Mouse (Mus musculus) megakaryocyte, adult 5-6 weeks (primary cell): ENCODE results near the gene Slc35c2. TPM values are rescaled to one million over a fixed set of nuclear protein-coding genes. Genes with fewer than 3 reads are reported as not detected.

Source experiments
- ATAC-seq: 2 replicates; pipeline ENCODE4 v1.8.0; 2016; ENCODE audit warnings: mild to moderate bottlenecking, inconsistent platforms; ENCODE audit not compliant: poor library complexity, severe bottlenecking
- total RNA-seq, 2 experiments: library from RNA; stranded (forward) in 1 of 2; stranded (reverse) in 1 of 2; fragments of 153-499, 151-499 nt in 1 of 2; fragments of 221-1000, 200-1000 nt in 1 of 2; gene quantifications; 2 replicates each; pipeline versions ENCODE4 v1.2.3 to v1.2.4; 2015 to 2017

Slc35c2 gene
- total RNA-seq, 2 experiments from 2014 or later = 52.8 to 57.2 TPM

DNA sequence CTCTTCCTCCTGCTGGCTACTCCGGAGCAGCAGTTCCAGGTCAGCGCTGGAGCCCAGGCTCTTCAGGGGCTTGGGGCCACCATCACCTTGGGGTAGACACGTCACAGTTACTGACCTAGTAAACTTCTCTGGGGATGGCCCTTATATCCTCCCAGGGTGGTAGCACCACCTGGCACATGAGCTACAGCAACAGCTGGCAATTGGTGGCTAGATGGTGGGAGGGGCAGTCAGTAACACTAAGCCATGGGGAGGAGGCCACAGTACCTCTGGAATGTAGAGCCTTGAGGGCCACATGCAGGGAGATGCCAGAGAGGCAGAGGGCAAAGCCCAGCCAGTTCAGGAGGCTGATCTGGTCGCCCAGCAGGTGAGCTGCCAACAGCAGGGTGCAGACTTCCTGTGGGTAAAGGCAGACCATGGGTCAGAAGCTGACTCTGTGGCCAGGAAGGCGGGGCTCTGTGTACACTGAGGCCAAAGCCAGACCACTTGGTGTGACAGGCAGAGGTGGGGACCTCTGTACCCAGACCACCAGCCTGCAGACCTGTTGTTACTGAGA is 10.4 kb downstream of the Slc35c2 start:
- no peak for ATAC-seq

- ATAC-seq = peak; percentile 85
Observed at GRCm38 (mm10) chr2:165275824-165276223, 11.8 kb downstream of the Slc35c2 start.

GRCm38 (mm10) chr2:165275124-165275640 is 12.5 kb downstream of the Slc35c2 start:
- ATAC-seq = no peak

DNA sequence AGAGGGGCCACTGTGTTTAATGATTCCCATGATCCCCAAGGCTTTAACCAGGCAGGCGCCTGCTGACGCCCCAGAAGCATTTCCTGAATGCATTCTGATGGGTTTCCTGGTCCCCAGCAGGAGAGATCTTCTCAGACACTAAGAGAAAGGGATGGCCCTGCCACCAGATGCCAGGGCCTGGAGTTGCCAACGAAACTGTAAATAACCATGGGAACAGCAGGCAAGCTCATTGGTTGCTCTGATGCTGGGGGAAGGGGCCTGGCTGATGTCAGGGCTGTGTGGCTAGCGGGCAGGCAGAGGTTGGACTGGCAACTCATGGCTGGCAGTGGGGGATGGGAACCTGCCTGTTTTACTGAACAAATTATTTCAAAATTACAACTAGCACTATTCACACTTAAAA is 14.1 kb downstream of the Slc35c2 start:
- no peak for ATAC-seq

GRCm38 (mm10) chr2:165271326-165271725 is 16.3 kb downstream of the Slc35c2 start:
- no peak for ATAC-seq

DNA sequence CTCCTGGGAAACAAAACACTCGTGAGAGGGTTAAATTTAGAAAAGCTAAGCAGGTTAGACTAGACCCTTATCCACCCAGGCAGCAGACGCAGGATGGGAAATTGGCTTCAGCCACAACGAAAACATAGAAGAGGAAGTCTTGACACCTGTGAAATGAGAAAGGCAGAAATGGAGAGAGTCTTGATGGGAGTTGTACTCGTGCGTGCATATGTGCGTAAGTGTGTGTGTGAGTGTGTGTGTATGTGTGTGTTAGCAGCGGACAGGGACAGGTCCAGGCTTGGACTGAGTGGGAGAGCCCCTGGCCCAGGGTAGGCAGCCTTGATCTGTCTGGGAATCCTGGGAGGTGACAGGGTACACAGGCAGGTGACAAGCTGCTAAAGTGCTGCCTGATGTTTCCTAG is 16.8 kb downstream of the Slc35c2 start:
- ATAC-seq = no peak

DNA sequence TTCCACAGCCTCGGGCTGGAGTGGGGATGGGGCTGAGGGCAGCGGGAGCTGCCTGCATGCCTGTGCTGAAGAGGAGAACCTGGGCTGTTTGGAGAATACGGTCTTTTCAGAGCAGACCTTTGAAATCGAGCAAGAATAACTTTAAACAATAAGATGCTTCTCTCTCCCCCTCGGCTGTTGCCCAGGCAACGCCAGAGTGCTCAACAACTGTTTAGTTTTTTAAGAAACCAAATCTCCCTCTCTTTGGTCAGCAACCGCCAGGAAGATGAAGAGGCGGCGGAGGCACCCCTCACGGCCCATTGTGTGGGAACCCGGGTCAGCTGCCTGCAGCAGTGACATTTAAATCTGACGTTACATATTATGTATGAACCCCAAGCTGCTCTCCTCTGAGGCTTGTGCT is 20.9 kb downstream of the Slc35c2 start:
- ATAC-seq = no peak

DNA sequence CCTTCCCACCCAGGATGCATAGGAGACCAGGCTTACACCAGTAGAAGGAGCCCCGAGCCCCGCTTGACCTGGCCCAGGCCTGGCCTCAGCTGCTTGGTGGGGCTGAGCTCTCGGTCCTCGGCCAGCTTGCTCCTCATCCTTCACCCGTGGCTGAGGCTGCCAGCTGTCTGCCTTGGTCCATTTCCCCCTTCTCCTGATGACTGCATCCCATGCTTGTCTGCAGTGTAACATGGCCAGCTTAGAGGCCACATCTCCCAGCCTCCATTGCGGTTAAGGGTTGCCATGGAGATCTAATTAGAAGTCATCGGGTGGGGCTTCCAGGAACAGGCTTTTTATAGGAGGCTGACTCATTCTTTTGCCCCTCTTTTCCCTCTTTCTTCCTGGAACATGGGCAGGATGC is 23.8 kb downstream of the Slc35c2 start:
- ATAC-seq = no peak

GRCm38 (mm10) chr2:165262274-165262990 is 25.2 kb downstream of the Slc35c2 start:
- peak; percentile 18; the same call in 1 of the 2 replicates for ATAC-seq

- no peak for ATAC-seq
Observed at GRCm38 (mm10) chr2:165259859-165260258, 27.8 kb downstream of the Slc35c2 start.

GRCm38 (mm10) chr2:165258321-165258720 is 29.3 kb downstream of the Slc35c2 start:
- ATAC-seq = no peak

DNA sequence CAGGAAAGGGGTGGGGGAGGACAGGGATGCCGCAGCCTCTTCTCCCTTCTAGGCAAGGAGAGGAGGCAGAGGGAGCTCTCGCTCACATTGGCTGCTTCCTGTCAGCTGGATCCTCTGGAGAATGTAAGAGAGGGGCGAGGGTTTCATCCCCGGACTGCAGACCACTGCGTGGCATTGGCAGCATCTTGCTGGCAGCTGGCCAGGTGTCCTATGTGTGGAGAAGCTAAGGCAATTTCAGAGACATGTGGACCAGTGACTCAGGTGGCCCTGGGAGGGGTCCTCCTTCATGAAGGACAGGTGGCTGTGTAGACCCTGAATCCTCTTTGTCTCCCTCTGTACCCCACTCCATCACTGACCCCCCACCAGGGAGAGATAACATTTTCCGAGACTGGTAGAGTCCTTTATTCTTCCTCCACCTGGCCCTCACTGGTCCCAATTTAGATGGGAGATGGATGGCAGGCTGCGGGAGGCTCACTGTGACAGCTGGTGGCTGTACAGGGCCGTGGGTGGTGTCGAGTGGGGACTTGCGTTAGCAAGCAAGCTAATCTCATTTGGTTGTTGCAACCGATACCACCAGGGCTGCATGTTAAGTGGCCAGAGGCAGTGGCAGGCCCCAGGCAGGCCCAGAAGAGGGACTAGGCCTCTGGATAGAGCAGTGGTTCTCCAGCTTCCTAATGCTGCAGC is 30.4 kb downstream of the Slc35c2 start:
- no peak for ATAC-seq

DNA sequence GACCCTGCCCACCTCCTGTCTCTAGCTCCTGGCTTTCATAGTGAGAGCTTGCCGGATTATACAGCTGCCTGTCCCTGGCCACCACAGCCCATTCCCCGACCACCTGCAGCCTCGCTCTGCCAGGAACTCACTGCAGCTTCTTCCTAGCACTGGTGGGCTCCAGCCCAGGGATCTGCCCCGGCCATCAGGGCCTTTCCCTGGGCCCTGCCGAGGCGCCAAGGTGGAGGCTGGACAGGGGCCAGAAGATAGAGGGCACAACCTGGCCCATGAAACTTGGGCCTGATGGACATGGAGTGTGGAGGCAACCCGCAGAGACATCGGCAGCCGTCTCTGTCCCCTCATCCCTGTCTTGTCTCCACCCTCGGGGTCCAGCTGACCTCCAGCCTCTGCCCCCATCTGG is 31.5 kb downstream of the Slc35c2 start:
- no peak for ATAC-seq

GRCm38 (mm10) chr2:165253867-165254266 is 33.8 kb downstream of the Slc35c2 start:
- ATAC-seq = no peak

DNA sequence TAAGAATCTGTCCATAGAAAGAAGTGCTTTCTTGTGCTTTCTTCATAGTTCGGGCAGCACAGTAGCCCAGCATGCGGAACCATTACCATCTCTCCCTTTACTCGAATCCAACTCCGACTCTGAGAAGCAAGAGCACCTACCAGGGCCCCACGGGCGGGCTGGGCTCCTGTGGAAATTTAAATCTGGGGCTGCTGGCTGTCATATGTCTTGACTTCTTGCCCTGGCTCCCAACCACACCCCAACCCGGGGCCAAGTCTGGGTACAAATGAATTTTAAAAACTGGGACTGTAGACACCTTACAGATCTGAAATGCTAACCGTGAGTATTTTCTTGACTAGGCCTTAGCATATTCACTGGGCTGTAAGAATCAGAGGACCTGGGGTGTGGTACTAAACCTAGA is 34.4 kb downstream of the Slc35c2 start:
- ATAC-seq = no peak

GRCm38 (mm10) chr2:165252801-165253200 is 34.9 kb downstream of the Slc35c2 start:
- no peak for ATAC-seq

DNA sequence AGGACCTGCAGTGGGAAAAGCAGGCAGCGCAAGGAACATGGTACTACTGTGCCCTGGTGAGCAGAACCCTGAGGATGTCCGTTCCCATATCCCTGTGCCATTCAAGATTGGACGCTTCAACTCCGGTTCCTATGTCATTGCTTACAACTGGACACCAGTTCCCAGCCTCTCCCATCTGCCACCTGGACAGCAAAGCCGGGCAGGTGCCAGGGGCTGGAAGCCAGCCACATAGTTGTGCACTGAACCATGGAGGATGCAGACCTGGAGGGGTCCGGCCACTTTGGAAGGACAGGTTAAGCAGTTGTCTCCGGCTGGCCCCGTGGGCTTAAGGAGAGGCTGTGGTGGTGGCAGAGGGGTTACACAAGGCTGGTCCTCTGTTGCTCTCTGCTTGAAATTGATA is 35.3 kb downstream of the Slc35c2 start:
- ATAC-seq = no peak

GRCm38 (mm10) chr2:165250903-165251302 is 36.8 kb downstream of the Slc35c2 start:
- ATAC-seq = peak; percentile 91

DNA sequence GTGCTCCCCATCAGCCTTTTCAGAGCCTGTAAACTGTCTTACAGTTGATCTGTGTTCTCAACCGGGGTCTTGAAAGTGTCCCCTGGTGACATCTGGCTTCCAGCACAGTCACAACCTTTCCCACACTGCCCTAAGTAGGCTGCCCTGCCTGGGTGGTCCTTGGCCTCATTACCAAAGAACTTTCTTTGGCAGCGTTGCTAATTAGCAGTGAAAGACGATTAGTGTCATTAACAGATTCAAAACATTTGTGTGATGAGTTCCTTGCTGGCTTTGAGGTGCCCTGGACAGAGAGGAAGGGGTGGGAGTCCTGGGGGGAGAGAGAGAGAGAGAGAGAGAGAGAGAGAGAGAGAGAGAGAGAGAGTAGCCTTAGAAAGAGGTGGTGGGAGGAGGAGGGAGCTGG is 38.7 kb downstream of the Slc35c2 start:
- ATAC-seq = no peak

- ATAC-seq = no peak
Observed at GRCm38 (mm10) chr2:165246349-165246748, 41.3 kb downstream of the Slc35c2 start.

DNA sequence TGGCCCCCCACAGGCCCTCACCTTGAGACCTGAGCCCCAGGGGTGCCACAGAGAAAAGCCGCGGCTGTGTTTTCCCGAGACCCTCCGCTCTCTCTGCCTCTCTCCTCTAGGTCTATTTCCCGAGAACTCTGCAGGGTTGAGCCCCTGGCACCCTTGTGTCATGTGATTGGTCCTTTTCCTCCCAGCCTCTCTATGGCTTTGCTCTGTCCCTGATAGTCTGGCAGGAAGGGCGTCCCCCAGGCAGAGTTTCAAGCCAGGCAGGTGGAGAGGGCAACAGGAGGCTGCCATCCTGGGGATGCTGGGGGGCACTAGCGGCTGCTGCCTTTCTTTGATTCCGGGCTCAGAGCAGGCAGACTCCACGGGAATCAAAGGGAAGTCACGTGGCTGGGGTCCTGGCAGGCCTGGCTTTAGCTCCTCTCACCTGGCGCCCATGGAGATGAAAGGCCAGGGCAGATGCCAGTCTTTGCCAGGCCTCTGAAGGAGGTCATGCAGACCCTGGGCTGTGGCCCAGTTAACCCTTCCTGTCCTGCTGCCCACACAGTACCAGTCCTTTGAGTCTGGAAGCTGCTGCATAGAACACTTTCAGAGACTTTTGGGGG is 44.4 kb downstream of the Slc35c2 start:
- no peak for ATAC-seq

DNA sequence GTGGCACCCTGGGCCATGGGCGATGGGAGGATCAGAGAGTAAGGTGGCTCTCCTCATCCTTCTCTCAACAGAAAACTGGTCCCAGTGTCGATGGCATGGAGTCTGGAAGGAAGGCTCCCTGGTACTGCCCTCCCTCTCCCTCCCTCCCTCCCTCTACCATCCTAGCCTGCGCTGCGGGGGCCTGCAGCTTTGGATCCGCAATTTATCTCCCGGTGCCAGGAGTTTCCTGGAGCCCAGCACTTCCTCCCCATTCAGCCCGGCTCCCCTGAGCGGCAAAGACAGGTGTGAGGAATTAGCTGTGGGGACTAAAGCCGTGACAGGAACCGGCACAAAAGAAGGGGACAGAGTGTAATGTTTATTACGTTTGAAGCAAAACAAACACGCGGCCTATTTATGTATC is 45.1 kb downstream of the Slc35c2 start:
- no peak for ATAC-seq
